Mouse (Mus musculus): ENCODE results near the gene Icam1.
"Not testable (repeated sequence)": the region's sequence is repeated elsewhere in the genome, so short reads cannot be mapped to it uniquely, and the experiment has no call there.

Icam1 gene

GRCm38 (mm10) chr9:20993165-20993898 lies 22.5 kb upstream of the Icam1 start:
- DNase-seq (ENCODE audit: low spot score): no peak

- no peak for DNase-seq (ENCODE audit: low spot score)
Observed at GRCm38 (mm10) chr9:20995069-20995468, 20.7 kb upstream of the Icam1 start.

DNA sequence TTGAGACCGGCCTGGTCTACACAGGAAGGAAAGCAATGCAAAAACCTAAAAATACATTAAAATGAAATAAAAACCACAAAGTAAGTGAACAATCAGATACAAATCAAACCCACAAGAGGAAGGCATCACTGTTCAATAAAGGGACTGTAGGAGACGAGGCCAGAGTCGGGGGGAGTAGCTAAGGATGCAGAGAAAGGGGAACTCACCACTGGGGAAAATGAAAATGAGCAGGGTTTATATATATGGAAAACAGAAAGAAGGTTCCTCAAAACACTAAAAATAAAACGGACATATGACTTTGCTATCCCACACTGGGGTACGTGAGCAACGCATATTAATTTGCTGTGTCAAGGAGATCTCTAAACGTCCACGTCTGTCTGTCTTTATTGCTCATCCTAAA lies 18.7 kb upstream of the Icam1 start:
- DNase-seq (ENCODE audit: low spot score): no peak

DNA sequence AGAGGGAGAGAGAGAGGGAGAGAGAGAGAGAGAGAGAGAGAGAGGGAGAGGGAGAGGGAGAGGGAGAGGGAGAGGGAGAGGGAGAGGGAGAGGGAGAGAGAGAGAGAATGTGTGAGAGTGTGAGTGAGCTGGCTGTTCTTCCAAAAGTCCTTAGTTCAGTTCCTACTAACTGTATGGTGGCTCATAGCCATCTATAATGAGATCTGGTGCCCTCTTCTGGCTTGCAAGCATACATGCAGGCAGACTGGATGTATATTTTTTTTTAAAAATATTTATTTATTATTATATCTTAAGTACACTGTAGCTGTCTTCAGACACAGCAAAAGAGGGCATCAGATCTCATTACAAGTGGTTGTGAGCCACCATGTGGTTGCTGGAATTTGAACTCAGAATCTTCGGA lies 17.4 kb upstream of the Icam1 start:
- peak; percentile 26 for DNase-seq (ENCODE audit: low spot score)

- peak; percentile 67 for DNase-seq (ENCODE audit: low spot score)
Observed at GRCm38 (mm10) chr9:21000811-21001210, 15.0 kb upstream of the Icam1 start.

DNA sequence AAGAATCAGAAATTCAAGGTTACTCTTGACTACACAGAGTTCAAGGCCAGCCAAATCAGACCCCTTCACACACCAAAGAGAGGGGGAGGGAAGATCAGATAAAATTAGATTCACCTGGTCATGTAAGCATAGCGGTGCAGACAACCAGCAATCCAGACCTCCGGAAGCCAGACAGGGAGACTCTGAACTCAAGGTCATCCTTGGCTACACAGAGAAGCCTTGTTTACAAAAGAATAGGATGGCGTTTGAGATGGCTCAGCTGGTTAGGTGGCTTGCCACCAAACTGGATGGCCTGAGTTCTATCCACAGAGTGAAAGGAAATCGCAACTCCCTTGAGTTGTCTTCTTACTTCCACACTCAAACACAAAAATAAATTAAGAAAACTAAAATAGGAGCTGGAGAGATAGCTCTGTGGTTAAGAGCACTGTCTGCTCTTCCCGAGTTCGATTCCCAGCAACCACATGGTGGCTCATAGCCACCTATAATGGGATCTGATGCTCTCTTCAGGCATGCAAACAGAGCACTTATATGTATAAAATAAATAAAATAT lies 14.1 kb upstream of the Icam1 start:
- no peak for DNase-seq (ENCODE audit: low spot score)

DNA sequence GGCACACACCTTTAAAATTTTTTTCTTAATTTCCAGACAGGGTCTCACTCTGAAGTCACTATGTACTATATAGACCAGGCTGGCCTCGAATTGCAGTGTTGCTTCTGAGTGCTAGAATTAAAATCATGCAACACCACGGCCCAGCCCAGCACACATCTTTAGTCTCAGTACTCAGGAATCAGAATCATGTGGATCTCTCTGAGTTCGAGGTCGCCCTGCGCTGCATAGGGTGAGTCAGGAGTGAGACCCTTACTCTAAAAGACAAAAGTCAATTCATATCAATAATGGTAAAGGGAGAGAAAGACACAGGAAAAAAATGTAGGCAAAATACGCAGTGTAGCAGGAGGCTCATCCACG lies 13.5 kb upstream of the Icam1 start:
- no peak for DNase-seq (ENCODE audit: low spot score)

GRCm38 (mm10) chr9:21002627-21003551 lies 12.9 kb upstream of the Icam1 start, which contains the start of gene Mrpl4:
TSS of gene Mrpl4 (plus strand) at chr9:21002738.
- peak; percentile 89 for DNase-seq (ENCODE audit: low spot score)

GRCm38 (mm10) chr9:21007313-21007952 lies 8.4 kb upstream of the Icam1 start:
- no peak for DNase-seq (ENCODE audit: low spot score)

DNA sequence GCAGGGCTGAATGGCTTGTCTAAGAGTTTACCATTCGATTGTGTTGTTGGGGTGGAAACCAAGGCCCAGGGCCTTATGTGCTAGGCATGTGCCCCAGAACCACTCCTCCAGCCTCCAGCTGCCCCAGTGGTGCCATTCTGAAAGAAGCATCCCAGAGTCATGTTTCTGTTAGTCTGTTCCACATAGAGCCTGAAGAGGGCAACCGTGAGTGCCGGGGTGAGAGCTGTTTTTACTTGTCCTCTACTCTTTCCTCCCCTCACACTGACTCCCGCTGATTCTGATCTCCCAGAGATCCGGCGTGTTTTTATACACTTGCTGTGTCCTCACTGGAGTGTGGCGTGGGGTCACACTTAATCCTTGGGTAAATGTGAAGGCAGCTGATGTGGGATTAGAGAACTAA lies 7.8 kb upstream of the Icam1 start:
- no peak for DNase-seq (ENCODE audit: low spot score)

DNA sequence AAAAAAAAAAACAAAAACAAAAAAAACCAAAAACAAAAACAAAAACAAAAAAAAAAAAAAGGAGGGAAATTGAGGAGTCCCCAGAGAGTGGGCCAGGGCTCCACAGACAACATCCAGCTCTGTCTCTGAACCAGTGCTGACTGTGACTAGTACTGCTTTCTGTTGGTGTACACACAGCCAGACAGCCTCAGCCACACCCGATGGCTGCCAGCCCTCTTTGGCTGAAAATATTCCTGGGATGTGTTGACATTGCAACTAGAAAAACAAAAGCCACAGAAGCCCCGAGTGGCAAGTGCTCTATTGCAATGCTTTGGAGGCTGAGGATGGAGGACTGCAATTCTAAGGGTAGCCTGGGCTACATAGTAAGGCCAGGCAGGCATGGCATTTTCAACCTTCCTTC lies 5.4 kb upstream of the Icam1 start:
- DNase-seq (ENCODE audit: low spot score): no peak

DNA sequence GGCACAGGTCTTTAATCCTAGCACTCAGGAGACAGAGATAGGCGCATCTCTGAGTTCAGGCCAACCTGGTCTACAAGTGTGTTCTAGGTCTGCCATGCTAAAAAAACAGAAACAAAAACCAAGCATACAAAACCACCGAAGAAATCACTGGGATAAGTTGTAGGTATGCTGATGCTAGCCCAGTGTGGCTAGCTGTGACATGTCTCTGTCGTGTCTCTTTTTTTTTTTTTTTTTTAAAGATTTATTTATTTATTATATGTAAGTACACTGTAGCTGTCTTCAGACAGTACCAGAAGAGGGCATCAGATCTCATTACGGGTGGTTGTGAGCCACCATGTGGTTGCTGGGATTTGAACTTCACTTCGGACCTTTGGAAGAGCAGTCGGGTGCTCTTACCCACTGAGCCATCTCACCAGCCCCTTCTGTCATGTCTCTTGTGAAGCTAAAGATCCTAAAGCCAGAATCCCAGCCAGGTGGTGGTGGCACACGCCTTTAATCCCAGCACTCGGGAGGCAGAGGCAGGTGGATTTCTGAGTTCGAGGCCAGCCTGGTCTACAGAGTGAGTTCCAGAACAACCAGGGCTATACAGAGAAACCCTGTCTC lies 4.7 kb upstream of the Icam1 start:
- DNase-seq (ENCODE audit: low spot score): not testable (repeated sequence)

- DNase-seq (ENCODE audit: low spot score): no peak
Observed at GRCm38 (mm10) chr9:21011846-21012312, 3.9 kb upstream of the Icam1 start.

DNA sequence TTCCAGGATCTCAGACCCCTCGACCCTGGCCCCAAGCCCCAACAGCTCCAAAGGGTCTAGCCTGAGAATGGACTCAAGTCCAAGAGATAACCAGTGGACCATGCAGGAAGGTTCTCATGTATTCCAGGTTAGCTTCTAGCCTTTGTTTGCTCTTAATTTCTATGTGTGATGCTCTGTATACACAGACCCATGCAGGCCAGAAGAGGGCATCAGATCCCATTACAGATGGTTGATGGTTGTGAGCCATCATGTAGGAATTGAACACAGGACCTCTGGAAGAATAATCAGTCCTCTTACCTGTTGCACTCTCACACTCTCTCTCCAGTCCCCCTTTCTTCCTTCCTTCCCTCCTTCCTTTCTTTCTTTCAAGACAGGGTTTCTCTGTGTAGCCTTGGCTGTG lies 3.4 kb upstream of the Icam1 start:
- DNase-seq (ENCODE audit: low spot score): no peak

DNA sequence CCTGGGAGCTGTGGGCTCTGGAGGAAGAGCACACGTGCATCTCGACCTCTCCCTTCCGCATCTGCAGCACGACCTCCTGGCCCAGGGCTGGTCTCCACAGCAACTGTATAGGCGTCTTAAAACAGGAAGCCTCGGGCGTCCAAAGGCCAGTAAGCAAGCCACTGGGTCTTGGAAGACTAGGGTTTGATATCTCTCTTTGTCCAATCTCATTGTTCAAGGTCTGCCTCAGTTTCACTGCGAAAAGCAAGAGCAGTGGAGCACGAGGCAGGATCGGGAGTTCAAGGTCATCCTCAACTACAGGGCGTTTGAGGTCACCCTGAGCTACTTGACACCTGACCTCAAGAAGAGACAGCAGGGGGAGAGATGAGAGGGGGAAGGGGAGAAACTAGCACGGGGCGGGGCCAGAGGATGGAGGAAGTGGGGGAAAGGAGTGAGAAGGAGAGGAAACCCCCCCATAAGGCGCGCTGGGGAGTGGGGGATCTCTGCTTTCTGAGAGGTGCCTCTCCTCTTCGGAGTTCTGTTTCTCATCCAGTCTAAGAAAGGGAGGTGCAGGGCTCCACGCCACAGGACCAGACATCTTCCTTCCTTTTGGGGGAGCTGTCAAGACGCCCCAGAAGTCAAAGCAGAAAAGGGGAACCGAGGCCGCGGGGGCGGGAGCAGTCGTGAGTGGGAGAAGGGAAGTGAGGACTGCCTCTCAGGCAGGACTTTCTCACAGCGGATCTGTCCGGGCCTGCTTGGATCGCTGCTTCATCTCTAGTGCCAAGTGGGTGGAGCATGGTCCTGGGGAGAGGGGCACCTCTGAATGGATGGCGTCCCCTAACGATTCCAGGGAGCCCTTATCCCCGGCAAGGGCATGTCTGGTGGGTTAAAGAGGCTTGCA lies 854 bp upstream of the Icam1 start:
- no peak for DNase-seq (ENCODE audit: low spot score)

GRCm38 (mm10) chr9:21016331-21017176 lies 769 bp downstream of the Icam1 start:
- DNase-seq (ENCODE audit: low spot score): no peak

DNA sequence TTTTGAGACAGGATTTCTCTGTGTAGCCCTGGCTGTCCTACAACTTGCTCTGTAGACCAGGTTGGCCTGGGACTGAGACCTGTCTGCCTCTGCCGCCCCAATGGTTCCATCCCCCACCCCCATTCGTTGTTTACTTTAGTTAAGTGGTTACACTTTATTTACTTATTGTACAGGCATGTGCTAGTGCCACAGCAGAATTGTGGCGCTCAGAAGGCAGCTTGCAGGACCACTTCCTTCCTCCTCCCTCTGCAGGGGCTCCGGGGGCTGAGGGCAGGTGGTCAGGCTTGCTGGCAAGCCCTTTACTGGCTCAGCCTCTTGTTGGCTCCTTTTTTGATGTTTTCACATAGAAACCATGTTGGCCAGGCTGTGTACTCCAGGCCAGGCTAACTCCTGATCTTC lies 1.4 kb downstream of the Icam1 start:
- DNase-seq (ENCODE audit: low spot score): no peak

GRCm38 (mm10) chr9:21018600-21018999 lies 2.8 kb downstream of the Icam1 start:
- no peak for DNase-seq (ENCODE audit: low spot score)

- DNase-seq (ENCODE audit: low spot score): no peak
Observed at GRCm38 (mm10) chr9:21021363-21021762, 5.6 kb downstream of the Icam1 start.

DNA sequence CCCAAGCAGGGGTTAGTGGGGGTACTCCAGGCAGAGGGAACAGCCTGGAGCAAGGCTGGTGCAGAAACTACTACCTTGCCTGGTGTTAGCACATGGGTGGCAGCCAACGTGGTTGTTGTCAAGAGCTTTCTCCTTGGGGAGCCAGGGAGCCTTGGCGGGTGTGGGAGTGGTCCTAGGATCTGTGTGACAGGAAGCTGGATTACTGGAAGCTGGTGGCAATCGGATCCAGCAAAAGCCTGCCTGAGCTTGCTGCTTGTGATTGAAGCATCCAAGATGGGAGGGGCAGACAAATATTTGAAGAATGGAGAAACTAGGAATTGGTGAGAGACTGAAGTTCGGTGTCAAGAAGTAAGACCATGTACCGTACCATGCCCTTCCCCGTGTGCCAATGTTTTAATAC lies 6.5 kb downstream of the Icam1 start:
- no peak for DNase-seq (ENCODE audit: low spot score)

Data from MN1 (cell line).